Comparison of ENCODE assay signal across 23 mouse cellular contexts in genomic region chr1:61709812-61710211, GRCm38 (mm10).
"Had no signal": no experiment of that assay in that cellular context is flagged by ENCODE, and none has a peak within 500 bp of the region (broad histone marks: within the 10 kb centered on the region; RNA-seq: fewer than 3 reads in every experiment).

No protein-coding gene starts in this region.

- H3K4me3 ChIP-seq: heart, embryonic 10.5 days; heart, embryonic 12.5 days; hindbrain, embryonic 13.5 days; hindbrain, embryonic 15.5 days; kidney, embryonic 15.5 days; limb, embryonic 13.5 days; limb, embryonic 15.5 days; liver, embryonic 13.5 days had no signal

- H3K36me3 ChIP-seq: heart, embryonic 10.5 days; heart, embryonic 12.5 days; hindbrain, embryonic 13.5 days; hindbrain, embryonic 15.5 days; kidney, embryonic 15.5 days; limb, embryonic 13.5 days; limb, embryonic 15.5 days; liver, embryonic 13.5 days had no signal

- DNase-seq: gastrocnemius, postnatal 14 days; gastrocnemius, postnatal 36 days; heart, postnatal 14 days; heart, postnatal 36 days; kidney, adult 11 months; kidney, adult 2 months; kidney, adult 9 months; kidney, postnatal 14 days; kidney, postnatal 36 days; layer of hippocampus, adult 9-11 months; layer of hippocampus, postnatal 36 days; left cerebral cortex, postnatal 4 days; liver, embryonic 13.5 days had no signal

- H3K27me3 ChIP-seq: heart, embryonic 12.5 days; hindbrain, embryonic 13.5 days; hindbrain, embryonic 15.5 days; kidney, embryonic 15.5 days; limb, embryonic 13.5 days; limb, embryonic 15.5 days; liver, embryonic 13.5 days had no signal

- H3K9me3 ChIP-seq: heart, embryonic 10.5 days; heart, embryonic 12.5 days; hindbrain, embryonic 15.5 days; kidney, embryonic 15.5 days; limb, embryonic 13.5 days; limb, embryonic 15.5 days; liver, embryonic 13.5 days had no signal

- H3K4me1 ChIP-seq: heart, embryonic 10.5 days; hindbrain, embryonic 13.5 days; hindbrain, embryonic 15.5 days; kidney, embryonic 15.5 days; limb, embryonic 13.5 days; limb, embryonic 15.5 days; liver, embryonic 13.5 days had no signal

- H3K27ac ChIP-seq: heart, embryonic 10.5 days; hindbrain, embryonic 13.5 days; hindbrain, embryonic 15.5 days; hindbrain, postnatal 0 days; kidney, embryonic 15.5 days; kidney, postnatal 0 days; limb, embryonic 13.5 days; limb, embryonic 15.5 days; liver, embryonic 13.5 days had no signal

- H3K9ac ChIP-seq: heart, embryonic 12.5 days; hindbrain, embryonic 13.5 days; hindbrain, embryonic 15.5 days; kidney, embryonic 15.5 days; limb, embryonic 13.5 days; limb, embryonic 15.5 days; liver, embryonic 13.5 days had no signal

- ATAC-seq: hindbrain, postnatal 0 days; intestine, embryonic 16.5 days had no signal

- H3K4me2 ChIP-seq: heart, embryonic 12.5 days; hindbrain, embryonic 13.5 days; hindbrain, embryonic 15.5 days; kidney, embryonic 15.5 days; limb, embryonic 13.5 days; limb, embryonic 15.5 days; liver, embryonic 13.5 days had no signal
